Mouse (Mus musculus) ES-E14 (cell line): ENCODE measurements around the gene Msmo1.

ENCODE experiments used
- CHD2 ChIP-seq: IDR thresholded peaks from 2 replicates; pipeline ENCODE4 v1.6.1; 2014; ENCODE audit warnings: mild to moderate bottlenecking, low read depth, low read length, inconsistent platforms
- HCFC1 ChIP-seq: IDR thresholded peaks from 2 replicates; pipeline ENCODE4 v1.6.1; 2012; ENCODE audit warnings: low read length, inconsistent platforms, borderline replicate concordance; ENCODE audit not compliant: insufficient read depth
- MAFK ChIP-seq: IDR thresholded peaks from 2 replicates; pipeline ENCODE4 v1.6.1; 2014; ENCODE audit warnings: mild to moderate bottlenecking, low read depth, low read length, inconsistent platforms; ENCODE audit not compliant: insufficient read depth
- ZC3H11A ChIP-seq: IDR thresholded peaks from 2 replicates; pipeline ENCODE4 v1.6.1; 2012; ENCODE audit warnings: low read depth, mild to moderate bottlenecking, inconsistent platforms, low read length, borderline replicate concordance

GRCm38 (mm10) chr8:64703191-64703590 lies 30.4 kb downstream of the Msmo1 start:
- no peak for TF ChIP-seq HCFC1
- TF ChIP-seq CHD2 = no peak
- no peak for TF ChIP-seq ZC3H11A
- no peak for TF ChIP-seq MAFK
